Mouse (Mus musculus) frontal cortex, adult (tissue): ENCODE results near the gene Slc24a3.

Experiments used
- ATAC-seq: cut with Nextera tagmentation; 2 replicates; pipeline ENCODE4 v1.9.2; 2017; ENCODE audit warnings: mild to moderate bottlenecking, moderate library complexity, mixed read lengths; ENCODE audit not compliant: low TSS enrichment

The Slc24a3 gene

DNA sequence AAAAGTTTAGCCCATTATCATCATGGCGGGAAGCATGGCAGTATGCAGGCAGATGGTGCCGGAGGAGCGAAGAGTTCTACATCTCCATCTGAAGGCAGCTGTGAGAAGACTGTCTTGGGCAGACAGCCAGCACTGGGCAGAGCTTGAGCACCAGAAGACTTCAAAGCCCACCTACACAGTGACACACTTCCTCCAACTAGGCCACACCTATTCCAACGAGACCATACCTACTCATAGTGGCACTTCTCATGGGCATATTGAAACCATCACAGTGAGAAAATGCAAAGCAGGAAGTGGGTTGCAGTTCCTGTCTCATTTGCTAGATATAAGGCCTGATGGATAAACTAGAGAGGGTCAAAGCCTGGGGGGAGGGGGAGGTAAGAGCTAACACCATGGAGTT lies 29.5 kb downstream of the Slc24a3 start:
- ATAC-seq: peak; percentile 56

GRCm38 (mm10) chr2:145213587-145213986 lies 46.0 kb downstream of the Slc24a3 start:
- ATAC-seq: no peak

GRCm38 (mm10) chr2:145214086-145214831 lies 46.7 kb downstream of the Slc24a3 start:
- no peak for ATAC-seq

GRCm38 (mm10) chr2:145216580-145216979 lies 49.0 kb downstream of the Slc24a3 start:
- no peak for ATAC-seq

- no peak for ATAC-seq
Measured at GRCm38 (mm10) chr2:145217422-145217821, 49.9 kb downstream of the Slc24a3 start.

DNA sequence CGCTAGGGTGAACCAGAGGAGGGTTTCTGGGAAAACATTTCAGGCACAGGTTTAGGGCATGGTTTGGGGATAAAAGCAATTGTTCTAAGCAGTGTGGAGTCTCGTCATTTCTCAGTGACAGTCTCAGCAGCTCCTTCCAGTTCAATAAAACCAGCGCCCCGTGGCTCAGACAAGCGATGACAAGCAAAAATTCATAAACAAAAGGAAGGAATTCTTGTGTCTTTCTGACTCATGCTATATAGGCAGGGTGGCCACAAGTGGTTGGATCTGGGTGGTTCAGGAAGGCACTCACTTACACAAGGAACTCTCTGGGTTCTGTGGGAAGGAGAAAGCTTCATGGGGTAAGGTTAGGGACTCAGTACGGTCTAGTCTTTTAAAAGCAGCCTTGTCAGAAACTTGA lies 51.7 kb downstream of the Slc24a3 start:
- no peak for ATAC-seq

- ATAC-seq: no peak
Measured at GRCm38 (mm10) chr2:145223646-145224045, 56.1 kb downstream of the Slc24a3 start.

DNA sequence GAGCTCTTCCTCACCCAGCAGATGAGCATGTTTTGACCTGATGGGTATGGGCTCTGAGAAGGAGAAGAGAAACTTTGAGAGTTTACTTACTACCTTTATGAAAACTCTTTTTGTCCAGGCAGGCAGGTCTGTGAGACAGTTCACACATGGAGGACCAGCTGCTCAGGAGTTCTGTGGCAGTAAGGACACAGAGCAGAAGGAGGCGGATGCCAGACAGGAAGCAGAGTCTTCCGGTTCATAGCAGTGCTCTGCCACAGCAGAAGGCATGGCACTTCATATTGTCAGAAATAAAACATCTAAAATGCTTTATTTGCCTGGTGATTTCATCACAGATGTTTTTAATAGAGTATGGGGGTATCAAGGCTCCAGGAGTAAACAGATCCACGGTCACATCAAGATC lies 58.1 kb downstream of the Slc24a3 start:
- peak; percentile 78; the same call in 1 of the 2 replicates for ATAC-seq

- no peak for ATAC-seq
Measured at GRCm38 (mm10) chr2:145226100-145226499, 58.5 kb downstream of the Slc24a3 start.

DNA sequence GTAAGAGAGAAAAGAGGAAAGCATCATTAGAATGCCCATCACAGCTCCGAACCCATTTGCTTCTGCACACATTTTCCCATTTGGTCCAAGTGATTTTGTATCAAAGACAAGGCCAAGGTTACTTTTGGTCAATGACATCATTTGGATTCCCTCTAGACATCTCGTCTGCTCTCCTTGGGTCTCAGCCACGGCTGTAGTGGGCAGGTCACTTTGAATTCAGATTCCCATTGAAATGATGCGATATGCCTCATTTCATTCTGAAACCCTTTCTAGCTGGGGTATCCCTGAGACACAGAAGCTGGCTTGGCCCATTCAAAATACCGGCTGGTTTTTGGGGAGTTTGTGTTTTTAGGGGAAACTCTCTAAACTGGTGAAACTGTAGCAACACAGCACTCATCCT lies 59.8 kb downstream of the Slc24a3 start:
- no peak for ATAC-seq

GRCm38 (mm10) chr2:145232764-145233484 lies 65.4 kb downstream of the Slc24a3 start:
- ATAC-seq: 0 out of 2 replicates have a peak, but pooled peaks have one; percentile 18

DNA sequence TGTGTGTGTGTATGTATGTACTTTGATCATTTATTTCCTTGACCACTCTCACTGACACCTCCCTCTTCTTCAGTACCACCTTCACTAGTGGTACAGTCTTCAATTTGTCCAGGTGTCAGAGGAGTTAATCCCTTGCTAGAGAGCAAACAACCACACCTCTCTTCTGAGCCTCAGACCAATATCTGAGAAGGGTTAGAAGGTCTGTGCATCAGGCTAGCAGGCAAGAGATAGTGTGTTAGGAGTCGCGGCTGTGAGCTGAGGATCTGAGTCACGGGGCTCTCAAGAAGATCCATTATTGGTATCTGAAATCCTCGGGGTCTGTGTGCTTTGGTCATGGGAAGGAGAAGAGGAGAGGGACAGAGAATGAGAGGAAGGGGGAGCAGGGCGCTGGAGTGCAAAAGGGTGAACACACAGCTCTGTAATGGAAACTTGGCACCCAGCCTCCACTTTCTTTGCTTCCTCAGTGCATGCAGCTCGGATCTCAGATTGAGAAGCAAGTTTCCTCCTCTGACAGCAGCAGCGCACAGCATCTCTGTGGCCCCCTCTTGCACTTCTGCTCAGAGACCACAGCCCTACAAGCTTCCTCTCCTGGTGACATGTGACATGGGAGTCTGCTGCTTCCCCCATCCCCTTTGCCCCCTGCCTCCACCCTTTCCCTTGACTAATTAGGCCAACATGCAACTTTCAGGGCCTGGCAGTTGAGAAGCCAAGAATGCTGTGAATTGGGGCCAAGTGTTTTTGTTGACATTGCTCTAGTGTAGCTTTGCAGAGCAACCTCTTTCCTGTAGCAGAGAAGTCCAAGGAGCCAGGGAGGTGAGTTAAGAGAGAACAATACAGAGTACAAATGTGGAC lies 66.2 kb downstream of the Slc24a3 start:
- ATAC-seq: peak; percentile 80

DNA sequence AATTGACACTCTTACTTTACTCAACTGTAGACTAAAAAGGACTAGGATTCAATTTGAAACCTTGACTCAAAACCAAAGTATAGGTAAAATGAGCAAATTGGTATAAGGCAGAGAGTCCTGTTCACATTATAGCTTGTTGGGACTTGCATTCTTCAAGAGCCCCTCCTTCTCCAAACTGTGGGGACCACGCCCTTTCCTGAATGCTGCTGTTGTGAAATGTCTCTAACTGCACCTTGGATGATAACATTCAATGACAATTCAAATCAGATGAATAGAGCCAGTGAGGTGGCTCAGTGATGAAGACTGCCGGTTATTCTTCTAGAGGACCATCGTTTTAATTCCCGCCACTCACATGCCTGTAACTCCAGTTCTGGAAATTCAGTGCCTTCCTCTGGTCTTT lies 78.8 kb downstream of the Slc24a3 start:
- no peak for ATAC-seq

GRCm38 (mm10) chr2:145248185-145248584 lies 80.6 kb downstream of the Slc24a3 start:
- no peak for ATAC-seq

GRCm38 (mm10) chr2:145257332-145257731 lies 89.8 kb downstream of the Slc24a3 start:
- no peak for ATAC-seq

- no peak for ATAC-seq
Measured at GRCm38 (mm10) chr2:145257855-145258254, 90.3 kb downstream of the Slc24a3 start.

DNA sequence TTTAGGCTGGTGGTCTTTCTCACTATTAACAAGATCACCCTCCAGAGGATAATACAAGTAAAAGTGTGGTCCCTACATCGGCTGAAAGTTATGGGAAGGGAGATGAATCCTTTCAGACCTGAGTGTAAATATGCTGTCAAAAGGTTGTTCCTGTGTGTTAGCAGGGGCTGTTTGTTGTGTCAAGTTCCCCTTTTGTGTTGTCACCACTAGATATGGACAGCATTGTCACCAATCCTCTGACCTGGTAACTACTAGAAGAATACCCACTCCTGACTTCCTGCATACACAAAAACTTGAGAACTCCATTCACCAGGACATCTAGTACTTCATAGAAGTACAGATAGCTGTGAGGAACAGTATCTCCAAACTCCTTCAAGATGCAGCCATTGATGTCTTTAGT lies 93.0 kb downstream of the Slc24a3 start:
- no peak for ATAC-seq

DNA sequence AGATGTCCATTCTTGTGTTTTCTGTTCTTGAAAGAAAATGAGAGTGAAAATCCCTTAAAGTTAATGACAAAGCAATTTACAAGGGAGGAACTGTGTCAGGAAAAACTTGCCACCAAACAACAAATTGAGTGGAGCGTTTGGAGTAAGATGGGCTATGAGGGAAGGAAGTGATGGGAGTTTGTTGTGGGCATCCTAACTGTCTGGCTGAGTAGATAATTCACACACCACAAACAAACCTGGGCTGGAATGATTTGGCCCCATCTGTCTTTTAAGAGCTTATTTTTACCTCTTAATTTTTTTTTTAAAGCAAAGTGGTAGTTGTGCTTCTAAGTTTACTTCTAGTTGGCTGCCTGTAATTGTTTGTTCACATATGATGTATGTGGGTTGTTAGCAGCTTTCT lies 94.6 kb downstream of the Slc24a3 start:
- no peak for ATAC-seq

DNA sequence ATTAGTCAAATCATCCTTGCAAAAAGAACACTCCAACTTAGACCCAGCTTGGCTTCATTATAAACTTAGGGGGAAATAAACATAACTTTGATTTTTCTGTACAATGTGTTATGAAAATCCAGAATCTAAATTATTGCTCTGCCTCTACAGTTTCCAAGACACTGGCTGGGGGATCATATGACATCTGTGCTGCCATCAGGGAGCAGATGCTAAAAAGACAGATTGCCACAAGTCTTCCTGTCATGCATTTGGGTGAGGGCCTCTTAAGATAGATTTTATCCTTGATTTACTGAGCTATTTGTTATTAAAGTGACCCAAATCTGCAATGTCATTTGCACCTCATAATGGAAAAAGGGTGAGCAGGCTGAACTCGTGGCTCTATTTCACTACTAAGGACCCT lies 99.2 kb downstream of the Slc24a3 start:
- no peak for ATAC-seq

GRCm38 (mm10) chr2:145268971-145269370 lies 101.4 kb downstream of the Slc24a3 start:
- no peak for ATAC-seq

- ATAC-seq: no peak
Measured at GRCm38 (mm10) chr2:145269410-145269809, 101.9 kb downstream of the Slc24a3 start.

DNA sequence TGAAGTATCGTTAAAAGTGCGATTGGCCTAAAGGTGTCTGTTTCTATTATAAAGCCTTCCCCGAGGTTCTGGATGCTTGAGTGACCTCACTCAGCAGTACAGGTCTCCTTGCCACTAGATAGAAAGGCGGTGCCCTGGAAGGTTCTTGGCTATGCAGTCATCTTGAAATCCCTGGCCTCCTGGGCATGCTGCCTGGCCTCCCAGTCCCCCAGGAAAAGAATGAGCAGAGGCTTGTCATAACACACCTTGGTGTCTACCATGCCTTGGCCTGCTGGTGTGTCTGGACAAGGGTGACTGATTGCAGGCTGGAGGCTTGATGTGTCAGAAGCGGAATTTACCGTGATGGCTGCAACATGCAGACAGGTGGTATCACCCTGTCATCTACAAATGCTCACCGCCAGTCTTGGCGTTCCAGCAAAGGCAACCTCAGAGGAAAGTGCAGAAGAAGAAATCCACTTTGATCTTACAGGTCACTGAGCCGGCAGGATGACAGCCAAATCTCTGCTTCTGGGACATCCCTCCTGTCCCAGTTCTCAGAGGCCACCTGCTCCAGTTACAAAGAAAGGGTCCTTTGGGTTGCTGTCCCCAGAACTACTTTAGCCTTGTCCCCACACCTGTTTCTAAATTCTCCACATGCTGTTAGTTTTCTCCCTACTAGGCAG lies 106.6 kb downstream of the Slc24a3 start:
- ATAC-seq: no peak
